Mouse (Mus musculus) spleen, adult 18-20 months (tissue): ENCODE data around the gene Mrpl54.
A peak's percentile ranks its signal among the peaks of the same experiment; 100 is the strongest.

ENCODE experiments used
- DNase-seq, 2 experiments: peaks; one replicate each; pipeline ENCODE4 v3.0.0; 2022; ENCODE audit warnings: mixed read lengths in 2 of 2

The Mrpl54 gene

DNA sequence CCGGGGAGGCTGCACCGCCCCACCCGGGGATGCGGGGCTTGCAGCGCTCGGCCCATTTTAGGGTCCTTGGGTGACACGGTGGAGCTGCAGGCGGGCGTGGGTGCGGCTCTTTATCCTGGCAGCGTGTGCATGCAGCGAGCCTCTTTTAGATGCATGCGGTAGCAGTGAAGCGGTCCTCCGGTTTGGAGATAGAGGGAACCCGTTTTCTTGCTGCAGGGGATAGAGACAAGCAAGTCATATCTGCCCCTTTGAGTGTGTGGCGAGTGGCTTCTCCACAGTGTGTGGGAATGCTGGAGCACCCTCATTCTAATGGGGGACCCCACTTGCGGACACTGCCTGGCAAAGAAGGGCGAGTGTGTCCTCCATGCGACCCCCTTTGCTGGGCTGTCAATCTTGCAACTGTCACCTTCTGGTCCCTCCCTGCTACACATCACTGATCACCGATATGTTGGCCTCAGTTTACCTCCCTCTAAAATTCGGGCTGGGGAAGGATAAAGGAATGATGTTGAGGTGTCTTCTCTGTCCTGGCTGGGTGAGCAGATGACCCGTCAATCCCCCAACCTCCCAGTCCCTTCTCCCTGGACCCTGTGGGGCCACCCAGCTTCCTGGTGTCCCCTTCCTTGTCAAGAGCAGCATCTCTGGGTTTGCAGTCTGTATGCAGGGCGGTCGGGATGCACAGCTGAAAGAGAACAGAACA is 26.7 kb upstream of the Mrpl54 start:
- no peak for DNase-seq

DNA sequence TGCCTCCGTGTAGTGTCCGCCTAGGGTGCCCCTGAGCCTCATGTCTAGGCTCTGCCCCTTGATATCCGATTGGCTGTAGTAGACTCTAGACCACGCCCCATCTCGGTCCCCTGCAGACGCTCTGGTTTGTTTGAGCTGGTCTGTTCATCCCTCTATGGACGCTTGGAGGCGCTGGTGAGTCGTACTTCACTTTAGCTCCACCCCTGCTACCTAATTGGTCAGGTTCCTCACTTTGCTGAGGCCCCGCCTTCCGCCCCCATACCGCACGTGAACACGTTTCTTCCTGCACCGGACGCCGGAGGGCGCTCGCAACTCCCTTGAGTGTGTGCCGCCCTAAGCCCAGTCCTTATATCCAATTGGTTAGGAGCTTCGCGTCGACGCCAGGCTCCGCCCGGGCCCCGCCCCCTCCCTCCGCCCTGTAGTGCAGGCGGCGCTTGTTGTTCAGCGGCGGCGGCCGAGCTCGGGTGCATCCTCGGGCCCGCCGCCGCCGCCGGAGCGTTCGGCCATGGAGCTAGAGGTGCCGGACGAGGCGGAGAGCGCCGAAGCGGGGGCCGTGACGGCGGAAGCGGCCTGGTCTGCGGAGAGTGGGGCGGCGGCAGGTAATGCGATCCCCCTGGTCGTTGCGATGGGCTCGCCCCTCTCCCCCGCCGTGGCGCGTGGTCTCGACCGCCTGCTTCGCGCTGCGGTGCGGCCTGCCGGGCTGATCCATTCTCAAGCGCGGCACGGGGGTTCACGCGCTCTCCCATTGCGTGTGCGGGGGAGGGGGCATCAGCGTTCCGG is 26.0 kb upstream of the Mrpl54 start, which contains the start of gene Pip5k1c:
Gene Pip5k1c, plus strand, starts transcription at position 410 of the 780 bp plus-strand sequence.
- peak; percentile 99 to 100 for DNase-seq

DNA sequence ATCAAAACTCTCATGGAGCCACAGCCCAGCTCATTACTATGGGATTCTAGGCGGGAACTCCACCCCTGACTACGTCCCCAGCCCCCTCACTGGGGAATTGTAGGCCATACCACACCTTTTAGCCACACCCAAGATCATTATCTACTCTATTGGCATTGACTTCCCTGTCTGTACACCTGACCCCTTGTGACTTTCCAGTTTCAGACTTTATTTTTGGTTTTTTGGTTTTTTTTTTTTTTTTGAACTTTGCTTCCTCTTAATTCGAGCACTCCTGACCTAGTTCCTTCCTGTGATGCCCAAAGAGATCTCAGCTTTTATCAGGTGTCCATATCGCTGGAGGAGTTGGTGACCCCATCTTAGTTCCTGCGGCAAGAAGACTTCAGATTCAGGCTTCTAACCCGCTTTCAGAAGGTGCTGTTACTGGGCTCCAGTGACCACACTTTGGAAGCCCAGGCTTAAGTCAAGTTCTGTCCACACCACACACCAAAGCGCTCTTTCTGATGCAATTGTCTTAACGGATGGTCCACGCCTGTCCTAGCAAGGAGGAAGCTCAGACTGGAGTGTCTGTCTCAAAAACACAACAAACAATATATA is 24.9 kb upstream of the Mrpl54 start, which contains the start of gene Tjp3:
Gene Tjp3, minus strand, starts transcription at position 71 of the 594 bp plus-strand sequence.
- DNase-seq = no peak

DNA sequence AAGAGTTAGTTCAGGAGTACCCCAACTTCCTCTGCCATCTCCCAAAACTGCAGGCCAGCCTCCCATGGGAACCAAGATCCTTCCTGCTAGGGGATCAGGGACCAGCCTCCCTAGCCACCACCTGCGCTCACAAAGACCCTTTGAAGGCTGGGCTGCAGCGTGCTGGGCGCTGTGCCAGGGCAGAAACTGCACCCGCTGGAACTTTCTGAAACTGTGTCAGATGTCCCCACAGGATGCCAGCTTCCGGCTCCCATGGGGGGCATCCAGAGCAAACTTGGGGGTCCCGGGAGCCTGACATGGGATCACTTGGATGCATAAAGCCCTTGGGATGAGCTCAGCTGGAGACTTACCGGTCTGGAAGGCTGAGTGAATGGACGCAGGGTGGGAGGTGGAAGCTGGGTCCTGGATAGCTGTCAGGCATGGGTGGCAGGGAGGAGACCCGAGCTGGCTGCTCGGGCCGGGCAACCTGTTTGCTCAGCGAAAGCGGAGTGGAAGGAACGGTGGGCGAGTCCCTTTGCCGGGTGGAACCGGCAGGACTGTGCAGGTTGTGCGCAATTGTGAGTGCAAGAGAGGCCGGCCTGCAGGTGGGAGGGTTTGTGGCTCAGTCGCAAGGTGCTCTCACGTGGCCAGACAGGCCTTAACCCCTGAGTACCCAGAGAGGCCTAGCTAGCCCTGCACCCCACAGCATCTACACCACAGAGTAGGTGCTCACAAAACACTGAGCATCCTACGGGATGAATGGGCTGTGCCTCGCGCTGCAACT is 24.1 kb upstream of the Mrpl54 start:
- no peak for DNase-seq

DNA sequence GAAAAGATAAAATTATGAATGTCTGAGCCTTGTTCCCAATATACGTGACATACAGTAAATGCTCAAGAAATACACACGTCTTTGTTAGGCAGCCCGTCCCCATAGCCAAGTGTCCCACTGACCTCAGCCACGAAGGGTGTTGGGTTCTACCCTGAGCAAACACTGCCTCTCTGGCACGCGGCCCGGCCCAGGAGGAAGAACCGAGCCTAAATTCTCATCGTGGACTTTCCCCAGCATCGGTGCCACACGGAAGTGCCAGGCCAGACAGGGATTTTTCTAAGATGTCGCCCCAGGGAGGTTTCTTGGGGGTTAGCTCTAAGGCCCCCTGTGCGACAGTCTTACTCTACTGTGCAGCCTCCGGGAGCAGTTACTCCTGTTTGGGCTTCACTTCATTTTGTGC is 23.1 kb upstream of the Mrpl54 start:
- DNase-seq = no peak

DNA sequence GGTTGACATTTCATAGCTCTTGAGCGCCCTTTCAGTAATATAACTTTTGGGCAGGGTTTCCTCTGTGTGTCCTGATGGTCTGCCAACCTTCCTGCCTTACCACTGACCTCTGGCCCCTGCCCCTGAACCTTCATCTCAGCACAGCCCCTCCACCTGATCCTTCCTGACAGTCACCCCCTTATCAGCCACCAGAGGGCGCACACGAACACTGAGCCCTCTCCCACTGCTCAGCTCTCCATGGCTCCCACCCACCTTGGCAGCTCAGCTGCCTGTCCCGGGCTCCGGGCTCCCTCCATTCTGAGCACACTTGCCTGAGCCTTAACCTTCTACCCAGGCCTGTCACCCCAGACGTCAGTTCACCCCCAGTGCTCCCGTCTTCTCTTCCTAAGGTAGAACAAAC is 22.5 kb upstream of the Mrpl54 start:
- DNase-seq = peak; percentile 41 to 68

DNA sequence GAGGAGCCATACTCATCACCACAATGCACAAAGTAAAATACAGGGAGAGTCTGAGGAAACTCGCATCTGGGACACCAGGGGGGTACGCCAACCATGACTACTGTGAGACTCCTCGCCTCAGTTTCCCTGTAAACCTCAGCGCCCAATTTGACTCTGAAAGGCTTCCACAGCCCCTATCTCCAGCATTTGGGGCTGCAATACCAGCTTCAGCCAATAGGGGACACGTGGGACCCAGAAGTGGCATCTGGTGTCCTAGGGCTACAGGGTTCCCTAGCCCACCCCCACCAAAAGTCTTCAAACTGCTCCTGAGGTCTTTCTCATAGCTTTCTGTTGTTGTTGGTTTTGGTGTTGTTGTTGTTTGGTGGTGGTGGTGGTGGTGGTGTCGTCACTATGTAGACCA is 21.9 kb upstream of the Mrpl54 start:
- peak in 1 of 2 experiments; percentile 58 for DNase-seq

DNA sequence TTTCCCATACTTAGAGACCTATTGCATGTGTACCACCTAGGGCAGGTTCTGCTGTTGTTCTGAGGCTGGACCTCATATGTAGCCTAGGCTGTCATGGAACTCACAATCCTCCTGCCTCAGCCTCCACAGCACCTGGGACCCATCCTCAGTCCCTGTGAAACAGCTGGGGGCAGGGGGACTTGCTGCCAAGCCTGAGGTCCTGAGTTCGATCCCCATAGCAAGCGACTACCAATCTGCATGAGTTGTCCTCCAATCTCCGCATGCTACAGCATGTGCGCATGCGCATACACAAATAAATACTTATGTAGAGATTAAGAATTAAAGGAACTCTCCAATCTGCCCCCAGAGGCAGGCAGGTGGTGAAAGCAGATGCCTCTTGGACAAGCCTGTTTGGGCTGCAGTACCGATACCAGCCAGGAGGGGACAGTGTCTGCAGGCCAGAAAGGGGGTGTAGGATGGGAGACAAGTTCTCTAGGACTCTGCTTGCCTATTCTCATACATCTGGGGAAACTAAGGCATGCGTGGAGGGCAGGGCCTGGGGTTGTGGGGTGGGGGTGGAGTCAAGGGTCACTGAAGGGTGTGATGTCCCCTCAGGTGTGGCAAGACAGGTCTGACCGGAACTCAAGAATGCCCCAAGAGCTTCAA is 20.9 kb upstream of the Mrpl54 start:
- peak; percentile 55 to 72 for DNase-seq

DNA sequence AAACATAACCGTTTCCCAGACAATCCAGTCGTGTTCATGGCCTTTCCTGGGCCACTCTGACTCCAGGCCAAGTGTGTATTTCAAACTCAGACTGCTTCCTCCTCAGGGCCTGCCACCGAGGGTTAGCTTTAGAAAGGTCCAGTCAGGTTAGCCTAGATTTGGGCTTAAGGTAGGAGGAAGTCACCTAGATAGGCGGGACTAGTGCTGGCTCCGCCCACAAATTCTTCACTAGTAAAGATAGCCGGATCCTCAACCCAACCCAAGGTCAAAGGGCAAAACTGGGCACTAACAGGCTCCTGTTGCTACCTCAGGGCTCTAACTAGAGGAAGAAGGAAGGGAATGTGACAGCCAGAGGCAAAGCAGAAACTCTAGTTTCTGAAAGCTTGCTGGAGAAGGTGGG is 19.9 kb upstream of the Mrpl54 start:
- no peak for DNase-seq

DNA sequence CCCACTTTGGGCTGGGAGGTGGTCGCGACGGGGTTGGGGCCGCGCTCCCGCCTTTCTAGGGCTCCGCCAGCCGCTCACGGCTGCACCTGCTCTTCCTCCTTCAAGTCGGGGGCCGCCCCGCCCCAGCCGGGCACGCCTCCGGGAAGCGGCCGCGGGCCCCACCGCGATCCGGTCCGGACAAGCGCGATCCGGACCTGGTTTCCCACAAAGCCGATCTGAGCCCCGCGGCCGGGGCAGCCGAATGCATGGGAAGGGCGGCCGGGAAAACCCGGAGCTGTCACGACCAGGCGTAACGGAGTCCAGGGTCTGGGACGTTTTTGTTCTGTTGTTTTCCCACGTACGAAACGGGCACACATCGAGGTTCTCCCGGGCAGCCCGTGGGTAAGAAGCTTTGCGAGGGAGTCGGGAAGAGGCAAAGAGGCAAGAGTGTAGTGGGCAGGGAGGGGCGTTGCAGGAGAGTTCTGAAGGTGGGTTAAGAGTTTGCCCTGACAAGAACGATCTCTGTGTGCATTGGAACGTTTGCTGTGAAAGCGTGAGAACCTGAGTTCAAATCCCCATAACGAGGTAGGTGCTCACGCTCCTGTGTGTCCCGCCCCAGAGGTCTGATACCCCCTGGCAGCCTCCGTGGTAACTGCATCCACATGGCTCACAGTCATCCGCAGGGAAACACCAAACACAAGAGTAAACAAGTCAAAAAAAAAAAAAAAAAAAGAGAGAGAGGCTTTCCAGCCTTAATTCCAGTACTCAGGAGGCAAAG is 19.1 kb upstream of the Mrpl54 start:
- peak; percentile 89 to 97 for DNase-seq

DNA sequence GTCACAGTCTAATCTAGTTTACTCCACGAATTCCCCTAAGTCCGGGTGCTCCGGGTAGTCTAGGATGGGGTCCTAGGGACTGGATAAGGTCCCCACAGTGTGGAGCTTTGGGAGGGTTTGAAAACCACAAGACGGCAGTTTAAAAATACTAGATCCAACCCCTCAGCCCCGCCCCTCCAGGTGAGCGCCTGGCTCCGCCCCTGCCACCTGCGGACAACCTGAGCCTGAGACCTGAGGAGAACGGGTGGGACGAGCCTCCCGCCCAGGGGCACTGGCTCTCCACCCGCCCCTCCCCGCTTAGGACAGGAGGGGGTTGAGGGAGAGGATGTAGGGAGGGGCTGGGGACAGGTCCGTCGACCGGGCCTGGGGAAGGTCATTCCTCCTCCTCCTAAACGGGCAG is 18.0 kb upstream of the Mrpl54 start:
- no peak for DNase-seq

DNA sequence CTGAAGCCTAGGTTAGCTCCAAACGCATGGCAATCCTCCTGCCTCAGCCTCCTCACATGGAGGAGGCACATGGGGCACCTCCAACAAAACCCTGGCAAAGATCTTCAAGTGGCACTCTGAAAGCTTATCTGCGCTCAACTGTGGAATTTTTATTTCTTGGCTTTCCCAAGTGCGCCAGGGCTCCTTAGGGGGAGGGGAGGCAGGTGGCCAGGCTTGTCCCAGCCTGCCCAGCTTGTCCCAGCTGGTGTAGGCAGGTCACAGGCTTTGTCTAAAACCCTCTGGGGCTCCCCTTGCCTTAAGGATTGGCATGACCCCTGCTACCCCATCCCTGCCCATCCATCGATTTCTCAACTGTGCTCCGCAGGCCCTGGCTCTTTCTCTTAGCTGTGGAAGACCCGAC is 17.5 kb upstream of the Mrpl54 start:
- DNase-seq = no peak

DNA sequence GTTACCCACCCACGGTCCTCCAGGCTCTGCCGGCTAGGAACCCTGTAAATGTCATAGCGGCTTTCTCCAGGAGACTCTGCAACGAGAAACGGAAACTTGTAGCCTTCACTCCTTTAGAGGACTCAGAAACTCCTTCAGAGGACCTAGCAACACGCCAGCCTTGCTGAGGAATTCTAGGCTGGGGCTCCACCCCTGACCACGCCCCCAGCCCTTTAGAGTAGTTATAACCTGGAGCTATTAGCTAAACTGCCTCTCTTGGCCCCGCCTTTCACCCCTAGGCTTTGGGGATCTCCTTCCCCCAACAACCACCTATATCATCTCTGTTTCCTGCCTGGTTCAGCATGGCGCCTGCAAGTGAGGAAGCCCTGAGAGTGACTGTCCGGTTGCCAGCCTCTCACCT is 12.8 kb upstream of the Mrpl54 start:
- DNase-seq = no peak

DNA sequence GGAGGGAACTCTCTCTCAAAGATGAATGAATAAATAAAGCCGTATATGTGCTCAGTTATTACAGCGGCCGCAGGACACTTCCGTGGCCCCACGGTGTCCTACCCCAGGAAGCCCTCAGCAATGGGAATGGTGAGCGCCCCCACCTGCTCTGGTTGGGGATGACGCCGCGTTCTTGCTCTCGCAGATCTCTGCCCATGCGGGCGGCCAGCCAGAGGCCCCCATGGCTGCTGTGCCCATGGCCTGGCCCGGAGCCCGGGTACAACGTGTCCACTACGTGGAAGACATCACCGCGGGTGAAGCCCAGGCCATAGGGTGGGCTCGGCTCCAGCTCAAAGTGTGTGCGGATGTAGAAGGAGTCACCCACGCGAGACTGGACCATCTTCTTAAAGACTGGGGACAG is 10.9 kb upstream of the Mrpl54 start:
- DNase-seq = no peak

DNA sequence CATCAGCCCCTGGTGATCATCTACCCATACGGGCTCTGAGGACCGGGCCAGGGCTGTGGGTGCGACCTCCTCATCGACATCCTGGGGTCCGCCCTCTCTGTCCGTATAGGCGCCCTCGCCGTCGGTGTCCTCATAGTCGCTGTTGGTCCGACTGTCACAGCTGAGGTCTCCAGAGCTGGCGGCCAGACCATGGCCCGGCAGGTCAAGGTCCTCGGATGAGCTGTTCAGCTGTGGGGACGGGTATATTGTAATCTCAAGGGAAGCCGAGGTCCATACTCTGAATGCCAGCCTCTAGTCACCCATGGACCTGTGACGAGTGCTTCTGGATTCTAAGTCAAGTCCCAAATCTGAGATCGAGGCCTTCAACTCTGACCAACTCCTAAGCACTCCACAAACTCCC is 7.1 kb upstream of the Mrpl54 start:
- DNase-seq = no peak

DNA sequence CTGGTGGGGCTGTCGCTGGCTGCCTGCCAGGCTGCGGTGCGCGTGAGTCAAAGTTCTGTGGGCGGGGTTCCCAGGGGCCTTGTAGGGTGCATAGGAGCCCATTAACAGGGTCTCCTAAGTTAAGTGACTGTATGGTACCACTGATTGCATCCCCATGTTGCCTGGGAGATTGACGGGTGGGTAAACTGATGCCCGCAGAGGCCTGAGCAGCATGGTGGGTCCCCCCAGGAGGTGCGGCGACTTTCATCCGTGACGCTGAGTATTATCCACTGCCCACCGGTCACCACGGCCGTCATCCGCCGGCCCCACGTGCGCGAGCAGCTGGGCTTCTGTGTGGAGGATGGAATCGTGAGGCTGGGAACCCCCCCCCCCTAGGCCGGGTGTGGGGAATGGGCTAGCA is 5.6 kb upstream of the Mrpl54 start:
- no peak for DNase-seq

DNA sequence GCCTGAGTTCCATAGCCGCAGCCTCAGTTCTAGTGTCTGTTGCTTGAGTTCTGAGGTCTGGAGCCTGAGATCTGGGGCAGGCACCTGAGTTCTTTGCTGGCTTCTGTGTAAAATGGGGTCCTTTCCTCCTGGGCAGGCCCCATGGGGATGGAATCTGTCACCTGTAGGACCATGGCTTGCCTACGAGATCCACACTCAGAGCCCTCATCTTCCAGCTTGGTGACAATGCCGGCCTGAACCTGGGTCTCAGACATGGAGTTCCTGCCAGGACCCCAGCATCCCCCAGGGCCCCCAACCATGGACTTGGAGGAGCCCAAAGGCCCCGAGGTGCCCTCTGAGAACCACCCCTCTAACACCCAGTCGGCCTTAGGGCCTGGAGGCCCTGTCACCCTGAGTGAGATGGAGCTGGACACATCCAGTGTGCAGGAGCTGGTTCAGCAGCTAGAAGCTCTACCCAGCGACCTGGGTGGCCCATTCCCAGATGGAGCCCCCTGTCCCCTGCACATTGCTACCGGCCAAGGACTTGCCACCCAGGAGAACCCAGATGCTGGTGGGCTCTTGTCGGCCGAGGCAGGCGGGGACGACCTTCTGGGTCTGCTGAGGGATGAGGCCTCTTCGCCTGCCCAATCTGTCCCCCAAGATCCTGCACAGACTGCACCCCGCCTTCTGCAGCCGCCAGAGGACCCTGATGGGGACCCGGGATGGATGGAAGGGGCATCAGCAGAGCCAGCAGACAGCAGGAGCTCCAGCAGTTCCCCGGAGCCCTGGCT is 2.1 kb upstream of the Mrpl54 start:
- no peak for DNase-seq

DNA sequence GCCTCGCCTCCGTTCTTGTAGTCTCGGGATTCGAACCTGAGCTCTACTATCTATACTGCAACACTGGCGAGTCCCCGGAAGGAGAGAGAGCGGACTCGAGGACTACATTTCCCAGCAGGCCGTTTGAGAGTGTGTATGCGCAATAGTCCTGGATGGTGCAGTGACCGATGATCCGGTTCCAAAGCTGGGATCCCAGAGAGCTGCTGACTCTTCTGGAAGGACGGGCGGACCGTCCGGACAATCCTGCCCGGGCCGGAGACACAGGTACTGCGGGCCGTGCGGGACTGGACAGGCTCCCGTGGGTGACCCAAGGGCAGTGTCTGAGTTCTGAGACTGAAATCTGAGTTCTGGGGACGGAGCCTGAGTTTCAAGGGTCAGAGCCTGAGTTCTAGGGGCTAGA is 1.3 kb upstream of the Mrpl54 start:
- DNase-seq = peak; percentile 49 to 67

DNA sequence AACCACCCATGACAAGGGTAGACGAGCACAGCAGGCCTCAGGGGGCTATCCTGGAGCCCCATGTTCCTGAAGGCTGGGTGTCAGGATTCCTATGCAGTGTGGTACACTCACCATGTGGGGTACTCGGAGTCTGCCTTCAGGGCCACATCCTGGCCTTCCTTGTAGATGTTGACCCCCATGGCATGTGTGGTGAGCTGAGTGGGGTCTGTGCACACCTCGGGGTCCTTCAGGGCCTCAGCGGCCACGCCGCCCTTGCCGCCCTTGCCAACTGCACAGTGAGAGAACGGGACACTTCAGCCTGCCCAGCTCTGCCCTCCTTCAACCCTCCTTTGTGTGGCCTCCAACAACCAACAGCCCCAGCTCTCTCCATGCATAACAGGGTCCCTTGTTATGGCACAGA is 1.2 kb downstream of the Mrpl54 start:
- no peak for DNase-seq

DNA sequence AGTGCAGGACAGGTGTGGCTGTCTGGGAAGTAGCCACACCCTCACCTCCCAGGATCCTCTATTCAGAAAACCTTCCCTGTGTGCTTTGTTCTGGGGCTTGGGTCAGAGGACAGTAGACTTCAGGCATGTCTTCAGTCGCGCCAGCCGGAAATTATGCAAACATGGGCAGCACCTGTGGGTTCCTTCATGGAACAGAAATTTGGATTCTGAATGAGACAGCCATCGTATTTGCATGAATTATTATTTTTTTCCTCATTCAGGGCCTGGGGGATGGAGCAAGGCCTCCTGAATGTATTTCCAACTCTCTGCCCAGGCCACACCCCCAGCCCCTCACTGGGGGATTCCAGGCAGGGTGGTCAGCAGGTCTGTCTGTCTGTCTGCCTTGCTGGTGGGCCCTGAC is 5.7 kb downstream of the Mrpl54 start:
- DNase-seq = no peak
